Mouse (Mus musculus) E14TG2a.4 (cell line): ENCODE results near the gene Gsto1.

Experiments used
- CTCF ChIP-seq: conservative IDR thresholded peaks from 2 replicates; pipeline ENCODE4 v1.5.1; 2014; ENCODE audit warnings: low read length
- NANOG ChIP-seq: IDR thresholded peaks from 2 replicates; pipeline ENCODE4 v1.6.1; 2014; ENCODE audit warnings: borderline replicate concordance, low read length, mixed read lengths
- POU5F1 ChIP-seq: IDR thresholded peaks from 2 replicates; pipeline ENCODE4 v1.6.1; 2014; ENCODE audit warnings: low read length, borderline replicate concordance

DNA sequence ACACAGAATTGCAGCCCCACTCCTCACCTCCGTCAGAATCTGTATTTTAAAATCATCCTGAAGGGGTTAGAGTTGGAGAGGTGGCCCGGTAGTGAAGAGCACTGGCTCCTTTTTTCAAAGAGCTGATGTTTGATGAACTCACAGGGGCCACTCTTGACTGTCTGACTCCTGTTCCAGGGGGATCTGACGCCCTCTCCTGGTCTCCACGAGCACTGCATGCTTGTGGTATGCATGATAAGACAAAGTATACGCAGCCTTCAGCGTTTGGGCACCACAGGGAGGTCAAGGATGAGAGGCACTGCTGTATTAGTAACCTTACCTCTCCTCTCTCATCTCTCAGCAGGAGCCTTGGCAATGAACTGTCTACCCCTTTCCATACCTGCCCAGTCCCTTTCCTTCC is 45.2 kb downstream of the Gsto1 start:
- TF ChIP-seq CTCF (peak; percentile 46), POU5F1 (no peak), NANOG (no peak)
